Mouse (Mus musculus) B cell, adult 2 months (primary cell): ENCODE measurements around the gene 4930519P11Rik.

ENCODE experiments used
- DNase-seq, 2 experiments: peaks; one replicate each; pipeline ENCODE4 v3.0.0; 2022

The 4930519P11Rik gene

DNA sequence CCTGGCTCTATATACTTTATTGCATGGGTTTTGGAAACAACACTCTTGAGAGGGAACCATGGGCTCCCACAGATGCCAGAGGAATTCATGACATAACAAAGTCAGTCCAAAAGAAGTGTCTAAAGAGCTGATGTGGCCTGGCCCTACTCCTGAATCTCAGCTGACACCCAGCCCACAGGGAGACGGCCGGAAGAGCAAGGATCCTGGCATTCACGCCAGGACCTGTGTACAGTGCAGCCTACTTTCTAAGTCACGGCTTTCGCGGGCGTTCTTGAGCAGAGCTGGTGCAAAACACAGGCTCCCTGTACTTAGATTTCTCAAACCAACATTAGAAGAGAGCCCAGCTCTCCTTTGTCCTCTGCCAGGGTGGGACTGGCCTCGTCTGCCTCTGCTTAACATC is 32.7 kb downstream of the 4930519P11Rik start:
- no peak for DNase-seq

DNA sequence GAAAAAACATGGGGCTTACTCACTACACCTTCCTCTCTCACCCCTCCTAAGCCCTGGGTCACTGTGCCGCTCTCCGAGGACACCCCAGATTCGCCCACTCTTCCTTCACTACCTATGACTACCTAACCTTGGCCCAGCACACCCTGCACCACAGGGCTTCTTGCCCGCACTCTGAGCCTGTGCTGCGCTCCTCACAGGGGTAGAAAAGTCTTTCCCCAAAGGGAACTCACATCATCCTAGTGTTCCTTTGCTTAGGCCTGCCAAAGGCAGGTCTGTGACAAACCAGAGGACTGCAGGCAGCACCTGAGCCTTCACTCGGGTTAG is 35.5 kb downstream of the 4930519P11Rik start:
- no peak for DNase-seq

DNA sequence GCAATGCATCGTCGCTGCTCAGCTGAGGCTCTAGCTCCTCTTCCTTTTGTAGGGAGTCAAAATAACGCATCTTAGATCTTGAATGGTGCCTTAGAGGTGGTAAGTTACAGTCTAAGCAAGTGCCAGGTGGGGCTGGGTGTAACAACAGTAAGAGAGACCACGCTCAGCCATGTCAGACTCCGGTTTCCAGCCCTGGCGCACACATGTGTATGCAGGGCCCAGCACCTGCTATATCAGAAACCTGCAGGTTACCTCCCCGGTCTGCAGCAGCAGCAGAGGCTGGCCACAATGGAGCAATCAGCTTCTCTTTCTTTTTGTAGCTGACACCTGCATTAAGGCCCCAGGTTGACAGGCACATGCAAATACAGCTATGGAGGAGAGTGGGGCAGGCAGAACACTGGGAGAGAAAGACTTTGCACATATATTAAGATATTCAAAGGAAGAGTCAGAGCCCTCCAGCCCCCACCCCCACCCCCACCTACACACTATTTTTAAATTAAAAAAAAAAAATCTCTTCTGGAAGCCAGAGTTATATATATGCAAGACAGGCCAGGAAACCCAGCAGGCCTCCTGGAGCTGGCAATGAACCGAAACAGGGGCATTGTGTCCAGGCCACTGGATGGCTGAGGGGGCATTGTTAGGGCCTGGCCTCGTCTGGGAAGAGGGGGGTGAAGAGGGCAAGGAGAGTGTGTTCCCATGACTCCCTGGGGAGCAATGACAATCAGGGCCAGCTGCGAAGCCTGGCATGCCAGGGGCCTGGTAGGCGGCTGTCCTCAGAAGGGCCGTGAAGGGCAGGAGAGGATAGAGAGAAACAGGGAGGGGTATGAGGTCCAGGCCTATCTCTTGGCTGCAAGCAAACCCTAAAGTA is 36.1 kb downstream of the 4930519P11Rik start:
- DNase-seq = no peak

DNA sequence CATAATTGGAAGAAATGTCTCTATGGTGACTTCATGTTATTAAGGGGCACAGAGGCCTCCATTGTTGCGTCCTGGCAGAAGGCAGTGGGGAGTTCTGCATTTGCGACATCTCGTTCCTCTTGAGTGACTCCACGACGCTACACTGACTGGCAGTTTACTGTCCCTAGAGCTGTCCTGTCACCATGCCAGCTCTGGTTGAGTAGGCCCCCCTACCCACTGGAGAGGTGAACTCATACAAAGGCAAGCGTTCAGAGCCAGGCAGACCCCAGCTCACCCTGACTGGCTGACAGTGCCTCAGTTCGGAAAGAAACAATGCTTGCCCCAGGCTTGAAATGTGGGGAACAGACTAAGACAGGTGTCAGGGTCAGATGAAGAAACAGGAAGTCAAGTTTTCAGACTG is 39.0 kb downstream of the 4930519P11Rik start:
- DNase-seq = peak; percentile 68 to 71

- DNase-seq = no peak
Measured at GRCm38 (mm10) chr2:154572996-154573395, 40.2 kb downstream of the 4930519P11Rik start.

DNA sequence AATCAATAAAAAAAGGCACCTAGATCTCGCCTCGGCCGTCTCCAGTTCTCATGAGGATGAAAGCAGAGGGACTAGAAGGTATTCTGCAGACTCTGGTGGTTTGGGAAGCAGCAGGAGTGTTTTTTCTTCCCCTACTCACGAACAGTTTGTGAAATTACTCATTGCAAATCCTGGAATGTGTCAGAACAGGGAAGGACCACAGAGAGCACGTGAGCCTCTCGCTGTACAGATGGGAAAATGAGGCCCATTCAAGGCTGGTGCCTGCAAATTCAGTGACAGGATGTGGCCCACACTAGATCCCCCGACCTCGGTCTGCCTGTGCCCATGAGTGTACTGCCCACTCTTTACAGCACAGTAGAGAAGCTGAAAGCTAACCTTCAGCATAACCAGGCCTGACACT is 41.3 kb downstream of the 4930519P11Rik start:
- DNase-seq = no peak

DNA sequence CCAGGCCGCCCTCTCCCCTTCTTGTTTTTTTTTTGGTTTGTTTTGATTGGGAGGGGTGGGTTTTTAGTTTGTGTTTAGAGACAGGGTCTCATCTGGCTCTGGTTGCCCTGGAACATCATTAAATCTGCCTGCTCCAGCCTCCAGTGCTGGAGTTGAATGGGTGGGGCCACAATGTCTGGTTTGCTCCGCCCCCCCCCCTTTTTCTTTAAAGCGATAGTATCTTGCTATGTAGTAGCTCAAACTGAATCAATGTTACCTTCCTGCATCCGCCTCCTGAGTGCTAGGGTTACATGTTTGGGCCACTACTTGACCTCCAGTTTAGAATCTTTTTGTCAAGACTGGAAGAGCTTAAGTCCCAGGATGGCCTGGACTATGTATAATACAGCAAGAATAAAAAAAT is 42.0 kb downstream of the 4930519P11Rik start:
- no peak for DNase-seq

GRCm38 (mm10) chr2:154570666-154571065 is 42.6 kb downstream of the 4930519P11Rik start:
- no peak for DNase-seq

GRCm38 (mm10) chr2:154569836-154570286 is 43.4 kb downstream of the 4930519P11Rik start, which contains the start of gene E2f1:
Gene E2f1 (minus strand): TSS chr2:154569892.
- DNase-seq = peak; percentile 94

DNA sequence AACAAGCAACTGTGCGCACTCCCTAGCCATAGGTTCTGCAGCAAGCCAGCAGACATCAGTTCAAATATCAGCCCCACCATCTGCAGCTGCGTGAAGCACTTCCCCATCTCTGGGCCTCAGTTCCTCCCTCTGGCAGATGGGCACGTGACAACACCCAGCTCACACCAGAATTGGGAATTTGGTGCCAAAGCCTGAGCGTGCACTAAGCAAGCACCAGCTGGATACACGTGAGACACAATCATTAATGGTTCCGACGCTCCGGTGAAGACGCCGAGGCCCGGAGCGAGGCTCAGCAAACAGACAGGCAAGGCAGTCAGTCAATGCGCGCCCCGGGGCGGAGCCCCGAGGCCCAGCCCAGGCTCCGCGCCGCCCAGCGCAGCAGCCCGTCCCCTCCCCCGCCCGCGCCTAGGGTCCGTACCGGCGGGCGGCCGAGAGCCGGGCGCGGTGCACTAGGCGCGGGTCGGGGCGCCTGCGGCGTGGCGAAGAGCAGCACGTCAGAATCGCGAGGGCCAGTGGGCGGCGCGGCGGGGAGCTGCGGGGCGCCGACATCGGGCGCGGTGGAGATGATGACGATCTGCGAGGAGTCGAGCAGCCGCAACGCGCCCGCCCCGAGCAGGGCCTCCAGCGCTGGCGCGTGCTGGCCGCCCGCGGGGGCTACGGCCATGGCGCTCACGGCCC is 44.0 kb downstream of the 4930519P11Rik start:
- DNase-seq = peak; percentile 63 to 72

GRCm38 (mm10) chr2:154568329-154569070 is 44.7 kb downstream of the 4930519P11Rik start:
- no peak for DNase-seq

- DNase-seq = no peak
Measured at GRCm38 (mm10) chr2:154567766-154568165, 45.5 kb downstream of the 4930519P11Rik start.

DNA sequence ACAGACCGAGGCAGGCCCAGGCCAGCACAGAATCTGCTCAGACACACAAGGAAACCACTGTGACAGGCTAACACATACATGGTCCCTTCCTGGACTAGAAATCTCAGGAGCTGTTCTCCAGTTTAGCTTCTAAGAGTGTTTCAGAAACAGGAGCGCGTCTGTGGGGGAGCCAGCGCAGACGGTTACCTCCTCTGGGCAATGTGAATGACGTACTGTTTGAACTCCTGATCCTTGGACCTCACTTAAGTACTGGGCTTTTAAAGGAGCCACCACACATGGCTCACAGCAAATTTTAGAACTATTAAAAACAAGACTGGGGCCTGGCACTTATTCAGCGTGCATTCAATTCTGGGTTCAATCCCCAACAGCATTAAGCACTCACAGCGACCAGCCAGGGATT is 46.6 kb downstream of the 4930519P11Rik start:
- DNase-seq = no peak

GRCm38 (mm10) chr2:154565562-154565961 is 47.7 kb downstream of the 4930519P11Rik start:
- DNase-seq = no peak

- no peak for DNase-seq
Measured at GRCm38 (mm10) chr2:154563612-154564170, 49.5 kb downstream of the 4930519P11Rik start.
